Mouse (Mus musculus): ENCODE data around the gene Cdc42se1. TPM values are rescaled to one million over a fixed set of nuclear protein-coding genes. Genes with fewer than 3 reads are reported as not detected.

The Cdc42se1 gene
- polyA plus RNA-seq, 1 experiment from 2014 or later = 92.6 TPM

GRCm38 (mm10) chr3:95216655-95217254, 11.8 kb upstream of the Cdc42se1 start:
- ATAC-seq (replicated peaks; ENCODE audit: low FRiP score, low TSS enrichment, low read depth) = peak; percentile 61; the same call in 1 of the 2 replicates
- WGBS = 16% methylated on average over 4 of the region's 4 CpGs
- no peaks in the 10 kb centered on the region; the same call in 1 of the 2 replicates for H3K4me1 ChIP-seq (replicated peaks; ENCODE audit: control insufficient read depth, insufficient read depth, low read length)

GRCm38 (mm10) chr3:95217255-95218134, 11.0 kb upstream of the Cdc42se1 start, which contains the start of gene Gabpb2:
Gene Gabpb2, minus strand, starts transcription at chr3:95217916.
- H3K9me3 ChIP-seq (ENCODE audit: control insufficient read depth, low read length) = no peaks in the 10 kb centered on the region
- WGBS = under 1% methylated on average over 56 of the region's 56 CpGs
- peak within 1 kb of the TSS; percentile 100 for H3K27ac ChIP-seq (ENCODE audit: low read depth)
- peak within 1 kb of the TSS; percentile 81 for H3K4me3 ChIP-seq (ENCODE audit: low read depth, low read length)
- peak within 1 kb of the TSS; percentile 94 for H3K9ac ChIP-seq (ENCODE audit: low read length)
- H3K36me3 ChIP-seq (ENCODE audit: control insufficient read depth, insufficient read depth, low read length) = peaks cover 37% of the 10 kb centered on the region
- peak; percentile 90 for ATAC-seq (replicated peaks; ENCODE audit: low FRiP score, low TSS enrichment, low read depth)
- peak; percentile 98 for DNase-seq (ENCODE audit: low spot score)
- H3K4me1 ChIP-seq (replicated peaks; ENCODE audit: control insufficient read depth, insufficient read depth, low read length) = no peaks in the 10 kb centered on the region; the same call in 1 of the 2 replicates
- no peaks in the 10 kb centered on the region for H3K27me3 ChIP-seq (replicated peaks; ENCODE audit: control insufficient read depth, insufficient read depth, low read length)
- H3K4me2 ChIP-seq (ENCODE audit: low read length) = peak within 1 kb of the TSS; percentile 53

More at GRCm38 (mm10) chr3:95216655-95217254, 11.8 kb upstream of the Cdc42se1 start:
- Histone ChIP-seq H3K27ac (ENCODE audit: low read depth) (peak overlapping the region; percentile 100), H3K4me3 (ENCODE audit: low read depth, low read length) (peak overlapping the region; percentile 81), H3K4me2 (ENCODE audit: low read length) (peak overlapping the region; percentile 53), H3K36me3 (ENCODE audit: control insufficient read depth, insufficient read depth, low read length) (peaks cover 34% of the 10 kb centered on the region), H3K27me3 (replicated peaks; ENCODE audit: control insufficient read depth, insufficient read depth, low read length) (no peaks in the 10 kb centered on the region), H3K9ac (ENCODE audit: low read length) (peak overlapping the region; percentile 94), H3K9me3 (ENCODE audit: control insufficient read depth, low read length) (no peaks in the 10 kb centered on the region)
- DNase-seq (ENCODE audit: low spot score) = no peak

GRCm38 (mm10) chr3:95218466-95219137, 9.9 kb upstream of the Cdc42se1 start:
- WGBS = 79% methylated on average over 6 of the region's 6 CpGs
- H3K9ac ChIP-seq (ENCODE audit: low read length) = peak overlapping the region; percentile 94
- no peaks in the 10 kb centered on the region; the same call in 1 of the 2 replicates for H3K4me1 ChIP-seq (replicated peaks; ENCODE audit: control insufficient read depth, insufficient read depth, low read length)

GRCm38 (mm10) chr3:95223041-95223440, 5.5 kb upstream of the Cdc42se1 start:
- Histone ChIP-seq H3K4me3 (ENCODE audit: low read depth, low read length) (no peak overlapping the region), H3K9ac (ENCODE audit: low read length) (no peak overlapping the region), H3K27ac (ENCODE audit: low read depth) (no peak overlapping the region), H3K36me3 (ENCODE audit: control insufficient read depth, insufficient read depth, low read length) (peaks cover 49% of the 10 kb centered on the region), H3K4me1 (replicated peaks; ENCODE audit: control insufficient read depth, insufficient read depth, low read length) (peaks cover 8% of the 10 kb centered on the region; the same call in 1 of the 2 replicates), H3K9me3 (ENCODE audit: control insufficient read depth, low read length) (no peaks in the 10 kb centered on the region), H3K4me2 (ENCODE audit: low read length) (no peak overlapping the region), H3K27me3 (replicated peaks; ENCODE audit: control insufficient read depth, insufficient read depth, low read length) (no peaks in the 10 kb centered on the region)
- DNase-seq (ENCODE audit: low spot score) (no peak), ATAC-seq (replicated peaks; ENCODE audit: low FRiP score, low TSS enrichment, low read depth) (no peak)
- 89% methylated on average over 2 of the region's 2 CpGs for WGBS

More at GRCm38 (mm10) chr3:95218466-95219137, 9.9 kb upstream of the Cdc42se1 start:
- H3K27me3 ChIP-seq (replicated peaks; ENCODE audit: control insufficient read depth, insufficient read depth, low read length) = no peaks in the 10 kb centered on the region
- DNase-seq (ENCODE audit: low spot score) (no peak), ATAC-seq (replicated peaks; ENCODE audit: low FRiP score, low TSS enrichment, low read depth) (no peak)
- peak overlapping the region; percentile 53 for H3K4me2 ChIP-seq (ENCODE audit: low read length)
- peak overlapping the region; percentile 81 for H3K4me3 ChIP-seq (ENCODE audit: low read depth, low read length)
- H3K9me3 ChIP-seq (ENCODE audit: control insufficient read depth, low read length) = no peaks in the 10 kb centered on the region
- peaks cover 48% of the 10 kb centered on the region for H3K36me3 ChIP-seq (ENCODE audit: control insufficient read depth, insufficient read depth, low read length)
- peak overlapping the region; percentile 100 for H3K27ac ChIP-seq (ENCODE audit: low read depth)

GRCm38 (mm10) chr3:95224295-95224694, 4.2 kb upstream of the Cdc42se1 start:
- Histone ChIP-seq H3K27me3 (replicated peaks; ENCODE audit: control insufficient read depth, insufficient read depth, low read length) (no peaks in the 10 kb centered on the region), H3K4me1 (replicated peaks; ENCODE audit: control insufficient read depth, insufficient read depth, low read length) (peaks cover 8% of the 10 kb centered on the region; the same call in 1 of the 2 replicates), H3K27ac (ENCODE audit: low read depth) (no peak overlapping the region), H3K4me2 (ENCODE audit: low read length) (no peak overlapping the region), H3K36me3 (ENCODE audit: control insufficient read depth, insufficient read depth, low read length) (peaks cover 45% of the 10 kb centered on the region), H3K9me3 (ENCODE audit: control insufficient read depth, low read length) (no peaks in the 10 kb centered on the region), H3K9ac (ENCODE audit: low read length) (no peak overlapping the region), H3K4me3 (ENCODE audit: low read depth, low read length) (no peak overlapping the region)
- no peak for ATAC-seq (replicated peaks; ENCODE audit: low FRiP score, low TSS enrichment, low read depth)
- peak; percentile 70 for DNase-seq (ENCODE audit: low spot score)
- WGBS = 35% methylated on average over 6 of the region's 6 CpGs

GRCm38 (mm10) chr3:95227214-95227613, 1.3 kb upstream of the Cdc42se1 start:
- Histone ChIP-seq H3K36me3 (ENCODE audit: control insufficient read depth, insufficient read depth, low read length) (peaks cover 37% of the 10 kb centered on the region), H3K4me3 (ENCODE audit: low read depth, low read length) (peak overlapping the region; percentile 85), H3K9ac (ENCODE audit: low read length) (peak overlapping the region; percentile 77), H3K4me2 (ENCODE audit: low read length) (peak overlapping the region; percentile 90), H3K4me1 (replicated peaks; ENCODE audit: control insufficient read depth, insufficient read depth, low read length) (peaks cover 28% of the 10 kb centered on the region), H3K9me3 (ENCODE audit: control insufficient read depth, low read length) (no peaks in the 10 kb centered on the region), H3K27ac (ENCODE audit: low read depth) (no peak overlapping the region; the same call in 1 of the 2 replicates), H3K27me3 (replicated peaks; ENCODE audit: control insufficient read depth, insufficient read depth, low read length) (no peaks in the 10 kb centered on the region)
- whole genome bisulfite sequencing = 13% methylated on average over 1 of the region's 1 CpGs
- DNase-seq (ENCODE audit: low spot score) = no peak
- ATAC-seq (replicated peaks; ENCODE audit: low FRiP score, low TSS enrichment, low read depth) = no peak

GRCm38 (mm10) chr3:95228894-95229780, 605 bp downstream of the Cdc42se1 start:
- H3K4me3 ChIP-seq (ENCODE audit: low read depth, low read length) = peak overlapping the region; percentile 85
- no peaks in the 10 kb centered on the region for H3K27me3 ChIP-seq (replicated peaks; ENCODE audit: control insufficient read depth, insufficient read depth, low read length)
- WGBS = under 1% methylated on average over 43 of the region's 43 CpGs
- H3K36me3 ChIP-seq (ENCODE audit: control insufficient read depth, insufficient read depth, low read length) = peaks cover 43% of the 10 kb centered on the region
- DNase-seq (ENCODE audit: low spot score) (peak; percentile 80), ATAC-seq (replicated peaks; ENCODE audit: low FRiP score, low TSS enrichment, low read depth) (peak; percentile 28)
- H3K4me1 ChIP-seq (replicated peaks; ENCODE audit: control insufficient read depth, insufficient read depth, low read length) = peaks cover 28% of the 10 kb centered on the region
- H3K27ac ChIP-seq (ENCODE audit: low read depth) = peak overlapping the region; percentile 96
- H3K9ac ChIP-seq (ENCODE audit: low read length) = peak overlapping the region; percentile 77
- peak overlapping the region; percentile 90 for H3K4me2 ChIP-seq (ENCODE audit: low read length)
- no peaks in the 10 kb centered on the region for H3K9me3 ChIP-seq (ENCODE audit: control insufficient read depth, low read length)
